Mouse (Mus musculus) heart, postnatal 0 days (tissue): ENCODE data around the gene Chrna5.

Source experiments
- CTCF ChIP-seq: IDR thresholded peaks from 2 replicates; pipeline ENCODE4 v1.5.1; 2016; ENCODE audit warnings: antibody characterized with exemption, control low read depth, low read depth
- EP300 ChIP-seq: IDR thresholded peaks from 2 replicates; pipeline ENCODE4 v1.6.1; 2016; ENCODE audit warnings: antibody characterized with exemption, low read depth

GRCm38 (mm10) chr9:54950575-54951321, 29.9 kb upstream of the Chrna5 start, which contains the start of the genes Psma4 and AY074887:
- no peak for TF ChIP-seq EP300
- TF ChIP-seq CTCF: no peak
